Mouse (Mus musculus) yolk sac, embryonic 10.5 days (tissue): ENCODE measurements at regions not wholly inside any gene's neighbourhood (a gene's known extent, or its start where the extent isn't known, plus 50 kb on each side); places are given as distances from the start of the nearest gene placed in this dataset.

Experiments
- DNase-seq: peaks from one replicate; pipeline ENCODE4 v3.0.0-alpha.2; 2017; ENCODE audit warnings: low spot score

- no peak for DNase-seq
Measured at GRCm38 (mm10) chr8:33997676-33998075, 113.9 kb downstream of the Gm10131 start.

- DNase-seq, result peak; percentile 73
Measured at GRCm38 (mm10) chr8:33992946-33993345, 118.6 kb downstream of the Gm10131 start.

GRCm38 (mm10) chr8:33991917-33992875, 119.3 kb downstream of the Gm10131 start:
- DNase-seq, result no peak

- DNase-seq, result no peak
Measured at GRCm38 (mm10) chr8:33991165-33991916, 120.2 kb downstream of the Gm10131 start.

GRCm38 (mm10) chr8:33990039-33990438, 121.5 kb downstream of the Gm10131 start:
- no peak for DNase-seq

GRCm38 (mm10) chr8:33987755-33988104, 123.8 kb downstream of the Gm10131 start:
- DNase-seq, result no peak

- peak; percentile 33 for DNase-seq
Measured at GRCm38 (mm10) chr8:33987091-33987754, 124.3 kb downstream of the Gm10131 start.

GRCm38 (mm10) chr8:33986657-33987056, 124.9 kb downstream of the Gm10131 start:
- DNase-seq, result no peak

GRCm38 (mm10) chr8:33985430-33985977, 126.0 kb downstream of the Gm10131 start:
- DNase-seq, result no peak

GRCm38 (mm10) chr8:33981629-33982028, 129.9 kb downstream of the Gm10131 start:
- no peak for DNase-seq

- DNase-seq, result peak; percentile 38
Measured at GRCm38 (mm10) chr8:33980999-33981398, 130.5 kb downstream of the Gm10131 start.
